Mouse (Mus musculus) ES-CJ7 (cell line): ENCODE measurements at regions not wholly inside any gene's neighbourhood (a gene's known extent, or its start where the extent isn't known, plus 50 kb on each side); places are given as distances from the start of the nearest gene placed in this dataset.

ENCODE experiments used
- DNase-seq: peaks from one replicate; pipeline ENCODE4 v3.0.0; 2011; ENCODE audit warnings: low read depth, low spot score

GRCm38 (mm10) chr4:95215187-95215586 lies 163.2 kb upstream of the Jun start:
- DNase-seq = no peak

GRCm38 (mm10) chr4:95230461-95230860 lies 178.4 kb upstream of the Jun start:
- no peak for DNase-seq

DNA sequence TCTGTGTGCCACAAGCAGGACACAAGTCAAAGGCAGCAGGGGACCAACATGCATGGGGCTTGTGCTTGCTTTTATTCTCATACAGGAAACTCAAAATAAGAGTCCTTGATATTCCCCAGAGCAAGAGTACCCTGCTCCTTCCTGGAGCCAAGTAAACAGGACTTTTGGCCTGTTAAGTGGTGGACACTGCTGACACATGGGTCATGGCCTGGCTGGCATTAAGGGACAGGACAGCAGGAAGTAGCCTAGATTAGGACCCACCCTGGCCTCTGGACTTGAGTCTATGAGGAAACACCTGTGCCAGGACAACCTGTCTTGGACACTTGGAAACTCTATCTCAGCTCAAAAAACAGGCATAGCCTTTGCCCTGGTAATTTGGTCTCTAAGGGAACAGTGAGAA lies 181.0 kb upstream of the Jun start:
- no peak for DNase-seq

GRCm38 (mm10) chr4:95234030-95234555 lies 182.1 kb upstream of the Jun start:
- DNase-seq = no peak

DNA sequence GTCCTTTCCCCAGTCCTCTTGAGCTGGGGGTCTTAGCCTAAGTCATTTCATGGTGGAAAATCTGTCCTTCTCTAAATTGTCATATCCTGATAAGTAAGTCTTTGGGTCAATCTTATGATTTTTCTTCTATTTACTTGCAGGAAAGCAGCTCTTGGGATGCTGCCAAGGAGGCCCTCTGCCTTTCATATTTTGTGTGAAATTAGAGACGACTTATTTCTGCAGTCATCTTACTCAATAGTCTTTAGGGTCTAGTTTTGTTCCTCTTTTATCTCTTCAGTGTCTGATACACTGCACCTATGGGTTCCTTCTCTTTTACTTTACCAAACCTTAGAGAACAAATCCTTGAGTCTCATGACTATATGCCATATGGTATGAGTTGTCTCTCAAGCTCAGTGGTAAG lies 196.0 kb upstream of the Jun start:
- no peak for DNase-seq

DNA sequence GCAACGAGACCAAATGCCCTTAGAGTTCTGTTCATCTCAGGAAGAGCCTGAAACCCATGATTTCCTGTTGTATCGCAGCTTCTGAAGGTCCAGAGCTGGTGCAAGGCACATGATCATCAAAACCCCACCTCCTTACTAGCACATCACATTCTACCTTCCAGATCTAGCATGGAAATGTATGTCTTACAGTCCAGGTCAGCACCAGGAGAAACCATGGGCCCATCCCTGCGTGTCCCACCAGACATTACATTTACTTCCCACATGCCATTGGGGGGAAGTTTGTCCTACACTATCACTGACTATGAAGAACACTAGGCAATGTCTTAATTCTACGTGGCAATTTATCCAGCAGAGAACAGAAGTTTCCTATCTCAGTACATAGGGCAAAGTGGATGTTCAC lies 197.0 kb upstream of the Jun start:
- DNase-seq = no peak

DNA sequence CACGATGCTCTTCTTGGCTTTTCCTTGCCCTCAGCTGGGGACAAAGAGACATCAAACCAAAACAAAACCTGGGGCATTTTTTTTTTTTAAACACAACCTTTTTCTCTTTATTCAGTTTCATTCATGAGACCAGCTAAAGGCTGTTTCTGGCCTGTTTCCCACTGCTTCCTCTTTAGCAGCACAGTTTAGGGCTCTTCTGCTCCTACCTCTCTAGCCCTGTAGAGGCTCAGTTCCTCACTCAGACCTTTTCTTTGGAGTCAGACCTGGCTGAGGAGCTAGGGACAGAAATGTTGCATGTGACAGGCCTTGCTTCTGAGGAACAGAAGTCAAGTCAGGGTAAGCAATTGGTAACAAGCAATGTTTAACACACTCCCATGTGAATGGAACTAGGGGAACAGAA lies 198.1 kb upstream of the Jun start:
- DNase-seq = no peak

GRCm38 (mm10) chr4:95269766-95270165 lies 217.7 kb upstream of the Jun start:
- no peak for DNase-seq

GRCm38 (mm10) chr4:95270389-95270788 lies 218.4 kb upstream of the Jun start:
- no peak for DNase-seq

DNA sequence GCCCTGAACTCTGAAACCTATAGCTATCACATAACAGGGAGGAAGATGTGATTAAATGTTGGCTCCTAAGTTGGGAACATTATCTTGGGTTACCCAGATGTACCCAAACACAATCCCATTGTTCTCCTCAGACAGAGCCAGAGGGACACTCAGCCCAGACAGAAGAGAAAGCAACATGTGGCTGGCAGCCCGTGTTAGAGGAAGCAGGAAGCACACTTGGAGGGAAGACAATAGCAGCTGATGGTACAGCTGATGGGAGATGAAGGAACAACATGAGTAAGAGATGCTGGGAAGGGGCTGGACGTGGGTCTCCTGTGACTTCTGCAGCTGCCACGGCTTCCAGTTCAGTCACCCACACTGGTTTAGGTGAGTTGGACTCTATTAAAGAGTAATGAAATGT lies 224.2 kb upstream of the Jun start:
- DNase-seq = no peak

GRCm38 (mm10) chr4:95277989-95278713 lies 226.1 kb upstream of the Jun start:
- DNase-seq = no peak

- DNase-seq = no peak
These were observed 226.7 kb upstream of the Jun start for GRCm38 (mm10) chr4:95278714-95279095.

- DNase-seq = no peak
These were observed 227.2 kb upstream of the Jun start for GRCm38 (mm10) chr4:95279200-95279599.

- no peak for DNase-seq
These were observed 230.1 kb upstream of the Jun start for GRCm38 (mm10) chr4:95282083-95282482.

DNA sequence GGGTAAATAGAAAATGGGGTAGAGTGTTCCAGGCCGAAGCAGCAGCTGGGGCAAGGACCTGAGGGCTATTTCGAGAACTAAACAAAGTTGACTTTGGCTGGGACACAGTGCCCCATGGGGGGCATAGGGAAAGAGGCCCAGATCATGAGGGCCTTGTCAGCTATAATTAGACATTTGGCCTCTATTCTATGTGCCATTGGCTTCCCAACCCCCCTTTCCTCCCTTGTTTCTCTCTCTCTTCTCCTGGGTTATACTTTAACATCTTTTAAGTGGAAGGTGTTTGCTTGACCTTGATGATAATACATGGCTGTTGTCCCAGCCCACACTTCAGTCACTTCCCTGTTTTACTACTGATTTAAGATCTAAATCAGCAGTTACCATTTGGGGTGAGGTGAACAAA lies 231.8 kb upstream of the Jun start:
- DNase-seq = no peak

GRCm38 (mm10) chr4:95284192-95284591 lies 232.2 kb upstream of the Jun start:
- no peak for DNase-seq

GRCm38 (mm10) chr4:95284696-95285095 lies 232.7 kb upstream of the Jun start:
- DNase-seq = no peak

DNA sequence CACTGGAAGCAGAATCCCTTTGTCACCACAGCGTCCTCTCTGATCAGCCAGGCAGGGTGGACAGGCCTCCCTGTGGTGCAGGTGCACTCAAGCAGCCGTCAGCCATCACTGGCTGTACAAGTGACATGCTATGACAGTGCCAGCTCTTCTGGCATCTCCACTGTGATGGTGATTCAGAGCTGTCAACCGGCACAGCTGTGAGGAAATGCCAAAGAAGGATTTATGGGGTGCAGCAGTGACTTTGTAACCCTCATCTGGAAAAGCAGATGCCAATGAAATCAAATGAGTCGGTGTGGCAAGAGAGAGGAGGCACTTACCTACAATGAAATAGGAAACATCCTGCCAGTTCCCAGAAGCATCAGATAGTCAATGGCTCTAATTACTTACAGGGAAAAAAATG lies 238.3 kb upstream of the Jun start:
- no peak for DNase-seq

GRCm38 (mm10) chr4:95294110-95294509 lies 242.1 kb upstream of the Jun start:
- DNase-seq = no peak

DNA sequence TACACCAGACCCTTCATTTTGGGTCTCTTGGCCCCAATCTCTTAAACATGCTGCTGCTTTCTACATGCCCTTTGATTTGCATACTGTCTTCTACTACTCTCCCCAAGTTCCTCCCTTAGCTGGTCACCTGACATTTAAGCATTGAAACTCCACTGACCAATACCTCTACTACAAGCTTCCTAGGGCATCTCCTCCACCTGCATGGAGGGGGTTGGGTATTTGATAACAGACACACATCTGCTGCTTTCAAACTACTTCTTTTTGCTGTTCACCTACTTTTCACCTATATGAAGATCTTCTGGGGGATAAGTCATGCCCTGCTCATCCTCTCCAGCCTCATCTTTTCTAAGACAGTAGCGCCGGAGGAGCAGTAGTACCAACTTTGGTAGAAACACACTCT lies 249.9 kb upstream of the Jun start:
- DNase-seq = no peak

GRCm38 (mm10) chr4:95303337-95303736 lies 251.3 kb upstream of the Jun start:
- no peak for DNase-seq

GRCm38 (mm10) chr4:95304006-95304405 lies 252.0 kb upstream of the Jun start:
- no peak for DNase-seq

DNA sequence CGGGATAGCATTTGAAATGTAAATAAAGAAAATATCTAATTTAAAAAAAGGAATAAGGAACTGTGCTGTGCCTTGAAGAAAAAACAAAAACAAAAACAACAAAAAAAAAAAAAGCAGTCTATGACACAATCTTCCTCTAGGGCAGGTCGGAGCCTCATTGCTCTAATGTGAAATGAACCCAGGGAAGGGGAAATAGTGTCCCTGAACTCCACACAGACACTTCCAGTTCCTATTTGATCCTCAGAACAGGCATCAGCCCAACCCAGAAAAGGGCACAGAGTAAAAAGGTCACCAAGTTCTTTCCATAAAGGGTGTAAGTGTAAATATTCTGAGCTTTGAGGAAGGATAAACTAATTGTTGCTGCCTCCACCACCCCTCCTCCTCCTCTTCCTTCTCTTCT lies 250.2 kb upstream of the Fggy start:
- no peak for DNase-seq

DNA sequence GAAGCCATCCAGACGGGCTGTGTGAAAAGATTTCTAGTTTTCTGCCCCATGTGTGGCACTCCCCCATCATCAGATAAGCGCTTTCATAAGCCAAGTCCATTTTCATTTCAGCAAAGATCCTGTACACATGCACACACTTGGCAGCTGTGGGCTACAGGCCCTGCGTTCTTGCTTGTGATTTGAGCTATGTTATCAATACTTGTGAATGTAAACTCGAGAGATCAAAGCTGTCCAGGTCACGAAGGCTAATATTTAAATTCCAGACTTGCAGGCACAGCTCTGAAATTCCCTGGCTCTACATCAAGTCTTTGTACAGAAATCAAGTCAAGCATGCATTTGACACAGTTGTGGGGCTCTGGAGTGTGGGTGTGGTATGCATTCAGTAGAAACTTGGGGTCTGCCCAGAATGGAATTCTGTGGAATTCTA lies 248.8 kb upstream of the Fggy start:
- DNase-seq = no peak
